ENCODE assay signal across 9 mouse cellular contexts in genomic region chr12:72441839-72442576, GRCm38 (mm10). TPM values are rescaled to one million over a fixed set of nuclear protein-coding genes. Genes with fewer than 3 reads are reported as not detected.
DNase-seq lines count a peak whose midpoint lies in the region; ATAC-seq and TF ChIP-seq lines count a peak whose summit lies in the region.
"Had no signal": no experiment of that assay in that cellular context is flagged by ENCODE, and none has a peak within 500 bp of the region (broad histone marks: within the 10 kb centered on the region; RNA-seq: fewer than 3 reads in every experiment).

Gene Lrrc9 (plus strand): TSS chr12:72441866.

- H3K27me3 ChIP-seq in forebrain, postnatal 0 days (ENCODE audit: insufficient read depth, low read length): no peaks in the 10 kb centered on the region
- no peaks in the 10 kb centered on the region for H3K27me3 ChIP-seq in neural tube, embryonic 15.5 days (replicated peaks)
- H3K27me3 ChIP-seq: CH12.LX had no signal

- ATAC-seq in forebrain, postnatal 0 days: peak; percentile 78
- ATAC-seq in neural tube, embryonic 15.5 days (ENCODE audit: low FRiP score): peak; percentile 90

- peak within 1 kb of the TSS; percentile 49 for H3K9ac ChIP-seq in forebrain, postnatal 0 days
- peak within 1 kb of the TSS; percentile 54 for H3K9ac ChIP-seq in neural tube, embryonic 15.5 days (replicated peaks)

- DNase-seq in ovary, adult 18-20 months (ENCODE audit: low spot score): peak; percentile 51
- no peak for DNase-seq in ovary, postnatal 10 days (ENCODE audit: low spot score)
- peak; percentile 73 for DNase-seq in forebrain, postnatal 0 days
- DNase-seq in heart, postnatal 4 days: peak; percentile 70
- DNase-seq in layer of hippocampus, adult 18-20 months (ENCODE audit: low spot score in 2 of 2): peak; percentile 14 to 24
- no peak for DNase-seq in lung, adult 2 months
- DNase-seq in thymus, postnatal 36 days: peak; percentile 22 to 27

- no peak within 1 kb of the TSS for H3K27ac ChIP-seq in forebrain, postnatal 0 days (ENCODE audit: low read depth, low read length)
- H3K27ac ChIP-seq in neural tube, embryonic 15.5 days (replicated peaks): no peak within 1 kb of the TSS; the same call in 1 of the 2 replicates

- no peaks in the 10 kb centered on the region for H3K36me3 ChIP-seq in forebrain, postnatal 0 days (ENCODE audit: insufficient read depth)
- no peaks in the 10 kb centered on the region for H3K36me3 ChIP-seq in neural tube, embryonic 15.5 days

- H3K4me1 ChIP-seq in forebrain, postnatal 0 days (ENCODE audit: insufficient read depth): peaks cover 9% of the 10 kb centered on the region; the same call in 1 of the 2 replicates
- H3K4me1 ChIP-seq in lung, adult 2 months (ENCODE audit: control insufficient read depth, insufficient read depth, low read length): peaks cover 2% of the 10 kb centered on the region; the same call in 1 of the 2 replicates
- H3K4me1 ChIP-seq in neural tube, embryonic 15.5 days: peaks cover 16% of the 10 kb centered on the region

- H3K4me3 ChIP-seq in forebrain, postnatal 0 days (ENCODE audit: low read depth, low read length): peak within 1 kb of the TSS; percentile 37
- H3K4me3 ChIP-seq in lung, adult 2 months (replicated peaks; ENCODE audit: extremely low read depth, low read depth, low read length): peak within 1 kb of the TSS; percentile 57
- peak within 1 kb of the TSS; percentile 44 for H3K4me3 ChIP-seq in neural tube, embryonic 15.5 days (replicated peaks)

- WGBS in forebrain, postnatal 0 days: 4% methylated on average over 31 of the region's 31 CpGs
- WGBS in lung, adult 2 months: 5% methylated on average over 31 of the region's 31 CpGs
- under 1% methylated on average over 31 of the region's 31 CpGs for WGBS in neural tube, embryonic 15.5 days

- peak within 1 kb of the TSS; percentile 68 for H3K4me2 ChIP-seq in forebrain, postnatal 0 days (ENCODE audit: low read depth)
- peak within 1 kb of the TSS; percentile 84 for H3K4me2 ChIP-seq in neural tube, embryonic 15.5 days

- TF ChIP-seq POLR2A in lung, adult 2 months (IDR thresholded peaks at IDR 0.05; ENCODE audit: borderline replicate concordance, extremely low read depth, low read depth, low read length): peak; percentile 44; the same call in 1 of the 2 replicates

- peak; percentile 1; the same call in 1 of the 2 replicates for TF ChIP-seq CTCF in forebrain, postnatal 0 days (IDR thresholded peaks at IDR 0.05; ENCODE audit: low read depth)
- TF ChIP-seq CTCF in lung, adult 2 months (IDR thresholded peaks at IDR 0.05; ENCODE audit: insufficient read depth, low read length): no peak

- no peaks in the 10 kb centered on the region for H3K9me3 ChIP-seq in forebrain, postnatal 0 days (ENCODE audit: low read length)
- H3K9me3 ChIP-seq in neural tube, embryonic 15.5 days (replicated peaks): no peaks in the 10 kb centered on the region

RNA-seq across cellular contexts. Expression of gene Lrrc9, which starts in this region (rescaled TPM):
- 5.8 and 6.9 TPM in 2 replicates for total RNA-seq in forebrain, postnatal 0 days (2014; rRNA removed)
- 2.4 and 2.5 TPM in 2 replicates for polyA plus RNA-seq in forebrain, postnatal 0 days (2015; fragmentation: Nextera tagmentation; extraction: Ambion mirVana)
- total RNA-seq in heart, postnatal 4 days (2021): 1 to 10 TPM; 1.0 to 1.2 TPM
- 1 to 10 TPM; 2.2 to 2.6 TPM for total RNA-seq in layer of hippocampus, adult 18-20 months (2021)
- 0.22 and 0.24 TPM in 2 replicates for polyA plus RNA-seq in lung, adult 2 months (2012; rRNA removed)
- polyA plus RNA-seq in neural tube, embryonic 15.5 days (2015; fragmentation: Nextera tagmentation; extraction: Ambion mirVana): 3.6 and 3.7 TPM in 2 replicates
- total RNA-seq: CH12.LX had no signal

Comparison
In these comparisons a context has a peak if more than half of its experiments do, and no peak if none do; other contexts are left out.
1. DNase-seq: peak in ovary, adult 18-20 months (single experiment), forebrain, postnatal 0 days (single experiment), heart, postnatal 4 days (single experiment), layer of hippocampus, adult 18-20 months (2 of 2) and thymus, postnatal 36 days (2 of 2); none in ovary, postnatal 10 days (single experiment) and lung, adult 2 months (single experiment).
2. Peak in every context shown above with its lines, with median percentiles within 50 percentile points of each other: H3K4me3 ChIP-seq.